Mouse (Mus musculus) ES-Bruce4 (cell line): ENCODE measurements around the gene Lrrc49. TPM values are rescaled to one million over a fixed set of nuclear protein-coding genes. Genes with fewer than 3 reads are reported as not detected.

Experiments used
- H3K27ac ChIP-seq: 2 replicates; pipeline ENCODE4 v1.5.1; 2012; ENCODE audit warnings: low read length, inconsistent platforms; ENCODE audit not compliant: insufficient read depth
- H3K27me3 ChIP-seq: 2 replicates; pipeline ENCODE4 v1.6.1; 2012; ENCODE audit warnings: mild to moderate bottlenecking, low read length, inconsistent platforms; ENCODE audit not compliant: control insufficient read depth, poor library complexity, insufficient read depth, severe bottlenecking
- H3K36me3 ChIP-seq: 2 replicates; pipeline ENCODE4 v1.6.1; 2012; ENCODE audit warnings: inconsistent platforms, mild to moderate bottlenecking, low read length, moderate library complexity; ENCODE audit not compliant: control insufficient read depth, poor library complexity, insufficient read depth, severe bottlenecking
- H3K4me1 ChIP-seq: one replicate; pipeline ENCODE4 v1.8.1; 2011; ENCODE audit warnings: low read length; ENCODE audit not compliant: control insufficient read depth, insufficient read depth
- H3K4me3 ChIP-seq: 2 replicates; pipeline ENCODE4 v1.5.1; 2011; ENCODE audit warnings: low read depth, mild to moderate bottlenecking, low read length
- H3K9ac ChIP-seq: 2 replicates; pipeline ENCODE4 v1.6.1; 2012; ENCODE audit warnings: low read depth, mild to moderate bottlenecking, inconsistent platforms; ENCODE audit not compliant: poor library complexity, severe bottlenecking
- H3K9me3 ChIP-seq: replicated peaks from 2 replicates; pipeline ENCODE4 v1.6.1; 2012; ENCODE audit warnings: mild to moderate bottlenecking, low read length, inconsistent platforms; ENCODE audit not compliant: control insufficient read depth, poor library complexity, insufficient read depth, severe bottlenecking
- CTCF ChIP-seq: IDR thresholded peaks from one replicate; pipeline ENCODE4 v1.8.1; 2011; ENCODE audit warnings: low read depth, low read length
- EP300 ChIP-seq: IDR thresholded peaks from 2 replicates; pipeline ENCODE4 v1.6.1; 2011; ENCODE audit warnings: low read depth, low read length; ENCODE audit not compliant: insufficient read depth
- POLR2A ChIP-seq: IDR thresholded peaks from one replicate; pipeline ENCODE4 v1.8.1; 2011; ENCODE audit warnings: low read length; ENCODE audit not compliant: insufficient read depth
- polyA plus RNA-seq: library from polyadenylated mRNA; stranded (reverse); fragments of >200 nt; gene quantifications from 2 replicates; pipeline ENCODE4 v1.2.4, GENCODE M21; 2011; ENCODE audit warnings: low read depth; ENCODE audit not compliant: missing spikeins, insufficient read depth, insufficient read length

Lrrc49 gene
- polyA plus RNA-seq, 1 experiment, result 5.7 TPM

- Histone ChIP-seq H3K4me1 (no peaks in the 10 kb centered on the region), H3K9ac (no peak overlapping the region), H3K9me3 (no peaks in the 10 kb centered on the region), H3K27ac (no peak overlapping the region), H3K4me3 (no peak overlapping the region), H3K36me3 (no peaks in the 10 kb centered on the region), H3K27me3 (no peaks in the 10 kb centered on the region)
- TF ChIP-seq CTCF, result no peak
- TF ChIP-seq EP300, result no peak
- TF ChIP-seq POLR2A, result no peak
Measured at GRCm38 (mm10) chr9:60592363-60592762, 95.6 kb downstream of the Lrrc49 start.

- no peak overlapping the region for H3K9ac ChIP-seq
- H3K36me3 ChIP-seq, result no peaks in the 10 kb centered on the region
- no peak overlapping the region for H3K27ac ChIP-seq
- TF ChIP-seq EP300, result no peak
- no peak for TF ChIP-seq POLR2A
- TF ChIP-seq CTCF, result no peak
- H3K9me3 ChIP-seq, result no peaks in the 10 kb centered on the region
- H3K4me3 ChIP-seq, result no peak overlapping the region
- H3K27me3 ChIP-seq, result no peaks in the 10 kb centered on the region
- H3K4me1 ChIP-seq, result no peaks in the 10 kb centered on the region
Measured at GRCm38 (mm10) chr9:60590871-60591624, 96.9 kb downstream of the Lrrc49 start.

- TF ChIP-seq CTCF, result no peak
- TF ChIP-seq POLR2A, result no peak
- TF ChIP-seq EP300, result no peak
- Histone ChIP-seq H3K27ac (no peak overlapping the region), H3K9me3 (no peaks in the 10 kb centered on the region), H3K4me1 (no peaks in the 10 kb centered on the region), H3K27me3 (no peaks in the 10 kb centered on the region), H3K9ac (no peak overlapping the region), H3K36me3 (no peaks in the 10 kb centered on the region), H3K4me3 (no peak overlapping the region)
Measured at GRCm38 (mm10) chr9:60588914-60589313, 99.0 kb downstream of the Lrrc49 start.

DNA sequence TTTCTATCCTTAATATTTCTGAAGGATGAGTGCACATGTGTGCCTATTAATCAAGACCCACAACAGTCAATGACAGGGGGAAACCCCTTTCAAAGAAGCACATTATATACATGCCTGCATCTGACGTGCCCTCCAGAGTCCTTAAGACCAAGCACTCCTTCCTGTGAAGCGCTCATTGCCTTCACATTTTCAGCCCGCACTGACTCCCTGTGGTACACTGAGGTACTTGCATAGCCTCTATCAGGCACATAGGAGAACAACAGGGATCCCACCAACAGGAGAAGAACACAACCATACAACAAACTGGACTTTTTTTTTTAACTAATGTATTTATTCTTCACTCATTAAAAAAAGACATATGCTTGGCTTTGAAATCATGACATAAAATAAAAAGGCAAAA is 101.0 kb downstream of the Lrrc49 start:
- no peaks in the 10 kb centered on the region for H3K4me1 ChIP-seq
- no peaks in the 10 kb centered on the region for H3K36me3 ChIP-seq
- H3K4me3 ChIP-seq, result no peak overlapping the region
- TF ChIP-seq CTCF, result no peak
- TF ChIP-seq POLR2A, result no peak
- no peak for TF ChIP-seq EP300
- H3K9ac ChIP-seq, result no peak overlapping the region
- H3K27ac ChIP-seq, result no peak overlapping the region
- H3K27me3 ChIP-seq, result no peaks in the 10 kb centered on the region
- no peaks in the 10 kb centered on the region for H3K9me3 ChIP-seq

- Histone ChIP-seq H3K27ac (no peak overlapping the region), H3K4me3 (no peak overlapping the region), H3K36me3 (no peaks in the 10 kb centered on the region), H3K9me3 (no peaks in the 10 kb centered on the region), H3K4me1 (no peaks in the 10 kb centered on the region), H3K9ac (no peak overlapping the region), H3K27me3 (no peaks in the 10 kb centered on the region)
- TF ChIP-seq POLR2A (no peak), EP300 (no peak), CTCF (no peak)
Measured at GRCm38 (mm10) chr9:60585206-60585605, 102.8 kb downstream of the Lrrc49 start.

GRCm38 (mm10) chr9:60582553-60582952 is 105.4 kb downstream of the Lrrc49 start:
- Histone ChIP-seq H3K4me1 (no peaks in the 10 kb centered on the region), H3K36me3 (no peaks in the 10 kb centered on the region), H3K4me3 (no peak overlapping the region), H3K27me3 (no peaks in the 10 kb centered on the region), H3K27ac (no peak overlapping the region), H3K9me3 (no peaks in the 10 kb centered on the region), H3K9ac (no peak overlapping the region)
- TF ChIP-seq EP300, result no peak
- no peak for TF ChIP-seq CTCF
- no peak for TF ChIP-seq POLR2A
